Mouse (Mus musculus) heart, embryonic 13.5 days (tissue): ENCODE measurements at regions not wholly inside any gene's neighbourhood (a gene's known extent, or its start where the extent isn't known, plus 50 kb on each side); places are given as distances from the start of the nearest gene placed in this dataset.

Experiments used
- ATAC-seq: fragments of 200-750 bp; cut with Nextera tagmentation; 2 replicates; pipeline ENCODE4 v1.8.0; 2017; ENCODE audit warnings: moderate TSS enrichment; ENCODE audit not compliant: insufficient number of reproducible peaks, low FRiP score, low TSS enrichment; ENCODE audit errors: extremely low read depth
- H3K27ac ChIP-seq: fragments of 300-500 bp; sonication (generic); replicated peaks from 2 replicates; pipeline ENCODE4 v1.5.1; 2015; ENCODE audit warnings: moderate library complexity, mild to moderate bottlenecking, inconsistent platforms
- H3K27me3 ChIP-seq: fragments of 300-500 bp; sonication (generic); replicated peaks from 2 replicates; pipeline ENCODE4 v1.6.1; 2015; ENCODE audit warnings: mild to moderate bottlenecking, inconsistent platforms
- H3K36me3 ChIP-seq: fragments of 300-500 bp; sonication (generic); 2 replicates; pipeline ENCODE4 v1.6.1; 2015; ENCODE audit warnings: mild to moderate bottlenecking, inconsistent platforms
- H3K4me1 ChIP-seq: fragments of 300-500 bp; sonication (generic); 2 replicates; pipeline ENCODE4 v1.6.1; 2015; ENCODE audit warnings: inconsistent platforms
- H3K4me2 ChIP-seq: fragments of 300-500 bp; sonication (generic); 2 replicates; pipeline ENCODE4 v1.6.1; 2015; ENCODE audit warnings: inconsistent platforms, mild to moderate bottlenecking, moderate library complexity
- H3K4me3 ChIP-seq: fragments of 300-500 bp; sonication (generic); 2 replicates; pipeline ENCODE4 v1.5.1; 2015; ENCODE audit warnings: moderate library complexity, mild to moderate bottlenecking, inconsistent platforms
- H3K9ac ChIP-seq: fragments of 300-500 bp; sonication (generic); 2 replicates; pipeline ENCODE4 v1.6.1; 2015; ENCODE audit warnings: inconsistent platforms, mild to moderate bottlenecking, moderate library complexity
- H3K9me3 ChIP-seq: fragments of 300-500 bp; sonication (generic); 2 replicates; pipeline ENCODE4 v1.6.1; 2016; ENCODE audit warnings: inconsistent platforms
- WGBS: fragments of 180-500 bp; shearing (Covaris S2); methylation state at CpG from one replicate; pipeline ENCODE4 v1.1.7; 2015; ENCODE audit warnings: mixed read lengths; 5-methylcytosine and 5-hydroxymethylcytosine counted together

GRCm38 (mm10) chr7:37832322-37832721 is 58.9 kb upstream of the Zfp536 start:
- no peaks in the 10 kb centered on the region; the same call in none of the 2 replicates for H3K27me3 ChIP-seq
- ATAC-seq = no peak
- no peaks in the 10 kb centered on the region for H3K36me3 ChIP-seq
- no peak overlapping the region for H3K9ac ChIP-seq
- no peaks in the 10 kb centered on the region for H3K9me3 ChIP-seq
- no peak overlapping the region for H3K27ac ChIP-seq
- no peak overlapping the region for H3K4me3 ChIP-seq
- peaks cover 13% of the 10 kb centered on the region for H3K4me1 ChIP-seq
- 53% methylated on average over 4 of the region's 4 CpGs for WGBS
- H3K4me2 ChIP-seq = no peak overlapping the region

GRCm38 (mm10) chr7:37825766-37826165 is 52.3 kb upstream of the Zfp536 start:
- ATAC-seq = no peak
- H3K9me3 ChIP-seq = no peaks in the 10 kb centered on the region
- H3K9ac ChIP-seq = no peak overlapping the region
- no peak overlapping the region for H3K27ac ChIP-seq
- H3K27me3 ChIP-seq = no peaks in the 10 kb centered on the region; the same call in 1 of the 2 replicates
- 82% methylated on average over 5 of the region's 5 CpGs for WGBS
- no peak overlapping the region for H3K4me2 ChIP-seq
- H3K36me3 ChIP-seq = no peaks in the 10 kb centered on the region
- H3K4me1 ChIP-seq = peaks cover 4% of the 10 kb centered on the region; the same call in 1 of the 2 replicates
- no peak overlapping the region for H3K4me3 ChIP-seq
